Mouse (Mus musculus) MEL (cell line): ENCODE measurements around the gene Tmem8b. TPM values are rescaled to one million over a fixed set of nuclear protein-coding genes. Genes with fewer than 3 reads are reported as not detected.

Experiments
- DNase-seq: peaks from one replicate; pipeline ENCODE4 v3.0.0; 2011; ENCODE audit warnings: low read depth, low spot score
- H3K27ac ChIP-seq: 2 replicates; pipeline ENCODE4 v1.5.1; 2012; ENCODE audit warnings: low read depth, mild to moderate bottlenecking, control low read depth, low read length, moderate library complexity; ENCODE audit not compliant: control insufficient read depth
- H3K27me3 ChIP-seq, 2 experiments: fragments of 150-350 bp in 1 of 2; sonication (generic) in 1 of 2; 2 replicates each; pipeline ENCODE4 v1.6.1; 2012; ENCODE audit warnings: low read length in 2 of 2, mild to moderate bottlenecking in 2 of 2, improper control_type of control experiment in 1 of 2, moderate library complexity in 1 of 2; ENCODE audit not compliant: insufficient read depth in 2 of 2, control insufficient read depth in 1 of 2
- H3K36me3 ChIP-seq, 2 experiments: 2 replicates each; pipeline ENCODE4 v1.6.1; 2012 to 2014; ENCODE audit warnings: low read length in 2 of 2, improper control_type of control experiment in 1 of 2, inconsistent platforms in 1 of 2, mild to moderate bottlenecking in 1 of 2; ENCODE audit not compliant: insufficient read depth in 2 of 2, control insufficient read depth in 1 of 2
- H3K4me1 ChIP-seq, 2 experiments: fragments of 150-350 bp in 1 of 2; sonication (generic) in 1 of 2; 2 replicates each; pipeline ENCODE4 v1.6.1; 2012; ENCODE audit warnings: low read length in 2 of 2, improper control_type of control experiment in 1 of 2, mild to moderate bottlenecking in 1 of 2; ENCODE audit not compliant: insufficient read depth in 2 of 2, control insufficient read depth in 1 of 2
- H3K4me3 ChIP-seq, 2 experiments: fragments of 150-350 bp in 1 of 2; sonication (generic) in 1 of 2; 2 replicates each; pipeline ENCODE4 v1.5.1; 2012; ENCODE audit warnings: low read depth in 2 of 2, low read length in 2 of 2, mild to moderate bottlenecking in 2 of 2, moderate library complexity in 2 of 2, control low read depth in 1 of 2, improper control_type of control experiment in 1 of 2; ENCODE audit not compliant: control insufficient read depth in 1 of 2, insufficient read depth in 1 of 2
- H3K79me2 ChIP-seq: 2 replicates; pipeline ENCODE4 v1.6.1; 2012; ENCODE audit warnings: mild to moderate bottlenecking, low read length, moderate library complexity; ENCODE audit not compliant: control insufficient read depth, poor library complexity, insufficient read depth
- H3K9ac ChIP-seq: 2 replicates; pipeline ENCODE4 v1.6.1; 2012; ENCODE audit warnings: low read depth, mild to moderate bottlenecking, control low read depth, low read length, moderate library complexity; ENCODE audit not compliant: control insufficient read depth, poor library complexity, severe bottlenecking
- H3K9me3 ChIP-seq: fragments of 150-350 bp; sonication (generic); replicated peaks from 2 replicates; pipeline ENCODE4 v1.6.1; 2012; ENCODE audit warnings: mild to moderate bottlenecking, low read length, improper control_type of control experiment, moderate library complexity; ENCODE audit not compliant: insufficient read depth
- BHLHE40 ChIP-seq: IDR thresholded peaks from 2 replicates; pipeline ENCODE4 v1.6.1; 2012; ENCODE audit warnings: low read depth, mild to moderate bottlenecking, inconsistent platforms, low read length, improper control_type of control experiment, borderline replicate concordance
- CHD2 ChIP-seq: IDR thresholded peaks from 2 replicates; pipeline ENCODE4 v1.6.1; 2011; ENCODE audit warnings: low read length, improper control_type of control experiment
- CTCF ChIP-seq, 3 experiments: IDR thresholded peaks in 2 of 3; conservative IDR thresholded peaks in 1 of 3; 2 replicates each; pipeline ENCODE4 v1.5.1; 2011 to 2012; ENCODE audit warnings: low read length in 3 of 3, low read depth in 2 of 3, mild to moderate bottlenecking in 2 of 3, improper control_type of control experiment in 1 of 3, inconsistent platforms in 1 of 3, mixed read lengths in 1 of 3, moderate library complexity in 1 of 3; ENCODE audit not compliant: control insufficient read depth in 1 of 3, insufficient read depth in 1 of 3, poor library complexity in 1 of 3, severe bottlenecking in 1 of 3
- E2F4 ChIP-seq: IDR thresholded peaks from 2 replicates; pipeline ENCODE4 v1.6.1; 2011; ENCODE audit warnings: low read depth, low read length, improper control_type of control experiment, borderline replicate concordance
- ELF1 ChIP-seq: IDR thresholded peaks from 2 replicates; pipeline ENCODE4 v1.6.1; 2014; ENCODE audit warnings: low read depth, mild to moderate bottlenecking, inconsistent platforms, low read length, improper control_type of control experiment, moderate library complexity
- EP300 ChIP-seq, 2 experiments: IDR thresholded peaks; 2 replicates each; pipeline ENCODE4 v1.6.1; 2011; ENCODE audit warnings: improper control_type of control experiment in 2 of 2, low read length in 2 of 2, low read depth in 1 of 2, mild to moderate bottlenecking in 1 of 2
- ETS1 ChIP-seq: IDR thresholded peaks from 2 replicates; pipeline ENCODE4 v1.6.1; 2012; ENCODE audit warnings: low read depth, mild to moderate bottlenecking, inconsistent platforms, low read length, improper control_type of control experiment, moderate library complexity
- GABPA ChIP-seq: IDR thresholded peaks from 2 replicates; pipeline ENCODE4 v1.6.1; 2012; ENCODE audit warnings: low read depth, mild to moderate bottlenecking, inconsistent platforms, low read length, improper control_type of control experiment, moderate library complexity
- GATA1 ChIP-seq: IDR thresholded peaks from 2 replicates; pipeline ENCODE4 v1.6.1; 2011; ENCODE audit warnings: low read depth, low read length, improper control_type of control experiment
- HCFC1 ChIP-seq: IDR thresholded peaks from 2 replicates; pipeline ENCODE4 v1.6.1; 2012; ENCODE audit warnings: low read depth, mild to moderate bottlenecking, inconsistent platforms, low read length, improper control_type of control experiment, moderate library complexity
- JUND ChIP-seq: IDR thresholded peaks from 2 replicates; pipeline ENCODE4 v1.6.1; 2011; ENCODE audit warnings: low read depth, mild to moderate bottlenecking, improper control_type of control experiment, low read length
- MEF2A ChIP-seq: IDR thresholded peaks from 2 replicates; pipeline ENCODE4 v1.6.1; 2014; ENCODE audit warnings: low read depth, mild to moderate bottlenecking, inconsistent platforms, low read length, improper control_type of control experiment; ENCODE audit not compliant: poor library complexity, insufficient replicate concordance, severe bottlenecking; ENCODE audit errors: extremely low read depth
- MXI1 ChIP-seq: IDR thresholded peaks from 2 replicates; pipeline ENCODE4 v1.6.1; 2011; ENCODE audit warnings: mild to moderate bottlenecking, low read depth, low read length, improper control_type of control experiment
- MYB ChIP-seq: IDR thresholded peaks from 2 replicates; pipeline ENCODE4 v1.6.1; 2011; ENCODE audit warnings: mild to moderate bottlenecking, low read depth, low read length, improper control_type of control experiment
- MYC ChIP-seq: IDR thresholded peaks from 2 replicates; pipeline ENCODE4 v1.6.1; 2011; ENCODE audit warnings: low read depth, mild to moderate bottlenecking, low read length, improper control_type of control experiment, moderate library complexity
- POLR2A ChIP-seq, 2 experiments: IDR thresholded peaks; 2 replicates each; pipeline ENCODE4 v1.6.1; 2011 to 2012; ENCODE audit warnings: low read length in 2 of 2, mild to moderate bottlenecking in 2 of 2, control low read depth in 1 of 2, improper control_type of control experiment in 1 of 2, low read depth in 1 of 2, moderate library complexity in 1 of 2; ENCODE audit not compliant: control insufficient read depth in 1 of 2, insufficient read depth in 1 of 2, poor library complexity in 1 of 2
- RAD21 ChIP-seq: IDR thresholded peaks from 2 replicates; pipeline ENCODE4 v1.6.1; 2011; ENCODE audit warnings: mild to moderate bottlenecking, low read depth, low read length, improper control_type of control experiment
- RCOR1 ChIP-seq: IDR thresholded peaks from 2 replicates; pipeline ENCODE4 v1.6.1; 2012; ENCODE audit warnings: low read depth, mild to moderate bottlenecking, inconsistent platforms, low read length, improper control_type of control experiment
- SIN3A ChIP-seq: IDR thresholded peaks from 2 replicates; pipeline ENCODE4 v1.6.1; 2012; ENCODE audit warnings: low read length, improper control_type of control experiment, inconsistent platforms
- TAL1 ChIP-seq: IDR thresholded peaks from 2 replicates; pipeline ENCODE4 v1.6.1; 2012; ENCODE audit warnings: mild to moderate bottlenecking, inconsistent platforms, low read length, moderate library complexity, mixed read lengths
- TBP ChIP-seq: IDR thresholded peaks from 2 replicates; pipeline ENCODE4 v1.8.0; 2011; ENCODE audit warnings: low read depth, low read length, improper control_type of control experiment
- TCF12 ChIP-seq: IDR thresholded peaks from 2 replicates; pipeline ENCODE4 v1.6.1; 2014; ENCODE audit warnings: low read depth, mild to moderate bottlenecking, inconsistent platforms, low read length, improper control_type of control experiment, moderate library complexity
- USF1 ChIP-seq: IDR thresholded peaks from 2 replicates; pipeline ENCODE4 v1.6.1; 2014; ENCODE audit warnings: low read depth, mild to moderate bottlenecking, inconsistent platforms, low read length, improper control_type of control experiment, moderate library complexity
- ZKSCAN1 ChIP-seq: IDR thresholded peaks from 2 replicates; pipeline ENCODE4 v1.6.1; 2012; ENCODE audit warnings: low read depth, mild to moderate bottlenecking, inconsistent platforms, low read length, improper control_type of control experiment, moderate library complexity
- ZMIZ1 ChIP-seq: IDR thresholded peaks from 2 replicates; pipeline ENCODE4 v1.6.1; 2012; ENCODE audit warnings: low read depth, mild to moderate bottlenecking, inconsistent platforms, low read length, improper control_type of control experiment, moderate library complexity
- polyA plus RNA-seq, 2 experiments: library from polyadenylated mRNA; stranded (reverse) in 1 of 2; unstranded in 1 of 2; fragments of >175 nt in 1 of 2; fragments of >200 nt in 1 of 2; gene quantifications; 2 replicates each; pipeline versions ENCODE4 v1.2.1 to v1.2.4; 2012; ENCODE audit warnings: low replicate concordance in 2 of 2, low read depth in 1 of 2; ENCODE audit not compliant: insufficient read length in 2 of 2, insufficient read depth in 1 of 2, missing spikeins in 1 of 2
- total RNA-seq: library from RNA; depleted of rRNA; stranded (reverse); fragments of 300-350 nt; gene quantifications from 2 replicates; pipeline ENCODE4 v1.2.3, GENCODE M21; 2012

Tmem8b gene
- total and polyA plus RNA-seq, 3 experiments = 0.46 to 3.6 TPM; not detected in 1

DNA sequence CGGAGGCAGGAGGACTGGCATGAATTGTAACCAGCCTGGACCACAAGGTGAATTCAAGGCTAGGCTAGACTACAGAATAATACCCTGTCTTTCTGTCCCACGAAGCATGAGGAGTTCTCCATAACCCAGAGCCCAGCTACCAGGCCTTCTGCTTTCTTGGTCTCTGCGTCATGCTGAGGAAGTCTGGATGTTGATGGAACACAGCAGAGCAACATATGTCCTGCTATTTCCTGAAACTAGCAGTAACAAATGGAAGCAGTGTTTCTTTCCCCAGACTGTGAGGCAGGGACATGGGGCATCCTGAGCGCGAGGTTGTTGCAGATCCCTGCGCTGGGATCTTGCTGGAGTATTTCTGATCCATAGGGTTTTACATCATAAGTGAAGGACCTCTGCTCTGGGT is 9.8 kb downstream of the Tmem8b start:
- no peaks in the 10 kb centered on the region for H3K36me3 ChIP-seq
- no peak for DNase-seq
- no peak for TF ChIP-seq TAL1
- TF ChIP-seq BHLHE40 = no peak
- no peak for TF ChIP-seq EP300 (IDR thresholded peaks at IDR 0.05; ENCODE audit: low read depth in 1 of 2, low read length in 2 of 2)
- no peak for TF ChIP-seq MYC
- no peak for TF ChIP-seq RAD21
- no peak for TF ChIP-seq RCOR1
- no peak for TF ChIP-seq ZKSCAN1
- no peak for TF ChIP-seq TCF12
- TF ChIP-seq TBP = no peak
- no peak for TF ChIP-seq MYB
- TF ChIP-seq MEF2A = no peak
- TF ChIP-seq ETS1 = no peak
- TF ChIP-seq MXI1 = no peak
- TF ChIP-seq GATA1 = no peak
- no peak for TF ChIP-seq SIN3A
- TF ChIP-seq ELF1 = no peak
- TF ChIP-seq CTCF (IDR thresholded peaks at IDR 0.05 in 2 of 3, conservative IDR thresholded peaks at IDR 0.05 in 1 of 3; ENCODE audit: control insufficient read depth in 1 of 3, insufficient read depth in 1 of 3, low read depth in 2 of 3, low read length in 3 of 3, poor library complexity in 1 of 3, severe bottlenecking in 1 of 3) = no peak
- no peak for TF ChIP-seq POLR2A (IDR thresholded peaks at IDR 0.05; ENCODE audit: control insufficient read depth in 1 of 2, insufficient read depth in 1 of 2, low read depth in 1 of 2, low read length in 2 of 2, poor library complexity in 1 of 2)
- no peak for TF ChIP-seq ZMIZ1
- no peak for TF ChIP-seq GABPA
- no peak overlapping the region for H3K4me3 ChIP-seq
- H3K27ac ChIP-seq = no peak overlapping the region
- no peaks in the 10 kb centered on the region for H3K9me3 ChIP-seq
- no peaks in the 10 kb centered on the region for H3K4me1 ChIP-seq
- H3K27me3 ChIP-seq = no peaks in the 10 kb centered on the region
- H3K9ac ChIP-seq = no peak overlapping the region
- no peaks in the 10 kb centered on the region for H3K79me2 ChIP-seq

DNA sequence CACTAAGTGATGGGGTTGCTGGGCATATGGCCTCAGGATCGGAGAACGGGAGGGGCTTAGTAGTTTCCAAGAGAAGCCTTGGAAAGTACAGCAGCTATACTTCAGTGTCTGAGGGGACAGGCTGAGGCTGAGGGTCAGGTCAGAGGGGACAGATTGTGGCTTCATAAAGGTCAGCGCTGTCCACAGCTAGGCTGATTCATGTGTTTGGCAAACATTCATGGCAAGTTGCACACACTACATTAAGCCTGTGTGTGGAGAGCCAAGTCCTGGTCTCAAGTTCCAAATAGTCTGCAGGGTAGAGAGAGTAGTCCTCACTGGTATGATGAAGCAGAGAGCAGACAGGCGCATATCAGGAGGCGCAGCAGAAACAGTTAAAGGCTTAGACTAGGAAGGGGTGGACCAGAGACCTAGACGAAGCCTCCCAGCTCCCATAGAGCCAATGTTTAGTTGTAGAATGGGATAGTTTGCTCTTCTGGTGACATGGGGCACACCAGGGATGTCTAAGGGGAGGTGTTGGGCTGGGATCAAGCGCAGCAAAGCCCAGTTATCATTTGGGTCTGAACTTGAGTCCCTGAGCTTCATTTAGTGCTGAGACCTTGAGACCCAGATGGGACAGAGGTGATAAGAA is 10.8 kb downstream of the Tmem8b start:
- TF ChIP-seq TBP = no peak
- TF ChIP-seq GATA1 = no peak
- TF ChIP-seq USF1 = no peak
- no peak for TF ChIP-seq CHD2
- no peak for TF ChIP-seq RCOR1
- TF ChIP-seq JUND = no peak
- no peak for TF ChIP-seq MYB
- no peak for TF ChIP-seq HCFC1
- TF ChIP-seq CTCF (IDR thresholded peaks at IDR 0.05 in 2 of 3, conservative IDR thresholded peaks at IDR 0.05 in 1 of 3; ENCODE audit: control insufficient read depth in 1 of 3, insufficient read depth in 1 of 3, low read depth in 2 of 3, low read length in 3 of 3, poor library complexity in 1 of 3, severe bottlenecking in 1 of 3) = no peak
- TF ChIP-seq E2F4 = no peak
- TF ChIP-seq SIN3A = no peak

More for the DNA sequence above, 10.8 kb downstream of the Tmem8b start:
- Histone ChIP-seq H3K9ac (no peak overlapping the region), H3K4me3 (no peak overlapping the region), H3K4me1 (no peaks in the 10 kb centered on the region), H3K27me3 (no peaks in the 10 kb centered on the region), H3K9me3 (no peaks in the 10 kb centered on the region), H3K36me3 (no peaks in the 10 kb centered on the region), H3K27ac (no peak overlapping the region), H3K79me2 (no peaks in the 10 kb centered on the region)
- no peak for DNase-seq
